Mouse (Mus musculus) testis, postnatal 10 days (tissue): ENCODE measurements at regions not wholly inside any gene's neighbourhood (a gene's known extent, or its start where the extent isn't known, plus 50 kb on each side); places are given as distances from the start of the nearest gene placed in this dataset.

Experiments used
- DNase-seq: peaks from one replicate; pipeline ENCODE4 v3.0.0; 2021; ENCODE audit warnings: low spot score

- DNase-seq, result no peak
These were observed 103.1 kb upstream of the Rybp start for GRCm38 (mm10) chr6:100390258-100390910.

DNA sequence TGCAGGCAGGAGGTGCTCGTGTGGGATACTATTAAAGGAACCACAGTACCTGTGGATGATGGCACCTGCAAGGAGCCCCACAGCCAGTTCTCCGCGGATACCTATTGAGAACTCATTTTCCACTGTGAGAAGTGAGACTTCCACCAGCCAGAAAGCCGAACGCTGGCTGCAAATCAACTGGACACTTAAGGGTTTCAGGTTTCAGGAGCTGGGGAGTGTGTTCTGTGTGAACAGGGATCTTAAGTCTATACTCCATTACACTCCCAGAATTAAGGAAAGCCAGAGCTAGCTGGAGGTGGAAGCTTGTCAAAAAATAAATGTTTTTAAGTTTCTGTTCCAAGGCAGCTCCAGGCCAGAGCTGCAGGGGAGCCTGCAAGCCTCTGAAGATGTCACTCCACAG is 99.8 kb upstream of the Rybp start:
- DNase-seq, result no peak

GRCm38 (mm10) chr6:100385640-100386039 is 98.4 kb upstream of the Rybp start:
- no peak for DNase-seq

- DNase-seq, result no peak
These were observed 93.8 kb upstream of the Rybp start for GRCm38 (mm10) chr6:100381046-100381445.

DNA sequence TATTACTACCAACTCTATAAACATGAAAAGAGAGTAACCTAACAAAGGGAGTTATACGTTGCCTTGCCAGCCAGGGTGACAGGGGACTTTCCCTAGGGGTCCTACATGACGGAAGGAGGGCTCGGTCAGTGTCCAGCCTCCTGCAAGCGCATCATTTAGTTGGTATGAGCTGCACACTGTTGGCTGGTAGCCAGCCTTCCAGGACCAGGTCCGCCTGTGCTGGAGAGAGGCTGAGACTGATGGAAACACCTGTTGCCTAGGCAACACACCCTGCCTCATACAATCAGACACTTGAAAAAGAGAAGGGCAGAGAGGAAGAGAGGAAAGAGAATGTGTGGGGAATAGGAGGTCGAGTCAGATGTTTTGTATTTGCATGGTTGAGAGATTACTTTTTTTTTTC is 93.3 kb upstream of the Rybp start:
- DNase-seq, result no peak

GRCm38 (mm10) chr6:100379792-100380191 is 92.5 kb upstream of the Rybp start:
- no peak for DNase-seq

DNA sequence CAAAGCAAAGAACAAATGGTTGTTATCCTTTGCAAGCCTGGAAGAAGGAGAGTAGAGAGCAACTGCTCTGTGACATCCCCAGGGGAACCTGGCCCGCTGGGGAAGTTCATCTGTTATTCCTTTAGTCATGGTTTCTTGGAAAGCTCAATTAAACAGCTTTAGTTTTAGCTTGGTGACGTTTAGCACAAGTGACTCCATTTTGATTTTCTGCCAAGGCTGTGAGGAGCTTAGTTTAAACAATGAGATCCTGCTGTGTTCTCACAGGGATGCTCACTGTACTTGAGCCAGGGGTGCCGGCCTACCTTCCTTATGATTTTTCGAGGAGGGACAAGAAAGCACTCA is 91.2 kb upstream of the Rybp start:
- DNase-seq, result no peak

- no peak for DNase-seq
These were observed 90.7 kb upstream of the Rybp start for GRCm38 (mm10) chr6:100377828-100378532.

- DNase-seq, result no peak
These were observed 89.4 kb upstream of the Rybp start for GRCm38 (mm10) chr6:100376656-100377055.

- no peak for DNase-seq
These were observed 83.5 kb upstream of the Rybp start for GRCm38 (mm10) chr6:100370828-100371227.

DNA sequence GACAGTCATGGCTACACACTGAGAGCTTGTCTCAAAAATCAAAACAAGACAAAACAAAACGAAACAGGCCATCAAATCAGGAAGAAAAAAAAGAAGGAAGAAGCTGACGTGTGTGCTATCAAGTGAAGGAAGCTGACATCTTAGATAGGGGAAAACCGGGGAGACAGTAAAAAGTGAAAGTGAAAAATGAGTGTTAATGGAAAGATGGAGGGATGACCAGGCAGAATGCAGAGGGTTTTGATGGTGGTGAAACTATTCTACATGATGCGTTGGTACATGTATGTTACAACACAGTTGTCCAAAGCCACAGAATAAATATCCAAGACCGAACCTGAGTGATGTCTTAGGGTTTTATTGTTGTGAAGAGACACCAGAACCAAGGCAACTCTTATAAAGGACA is 83.1 kb upstream of the Rybp start:
- no peak for DNase-seq

DNA sequence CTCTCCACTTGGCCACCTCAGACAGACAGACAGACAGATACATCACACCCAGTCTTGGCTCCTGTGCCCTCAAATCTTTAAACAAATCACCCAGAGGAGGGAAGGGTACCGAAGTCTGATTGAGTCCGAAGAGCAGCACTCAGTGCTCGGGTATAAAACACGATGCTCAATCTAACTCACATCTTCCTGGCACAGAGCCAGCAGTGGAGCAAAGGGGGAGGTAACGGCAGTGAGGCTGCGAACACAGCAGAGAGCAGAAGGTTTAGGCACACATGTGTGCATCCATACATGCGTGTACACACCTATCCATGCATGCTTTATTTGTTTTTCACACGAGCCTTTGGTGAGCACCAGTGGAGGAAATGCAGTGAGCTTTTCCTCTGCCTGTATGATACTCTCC is 78.9 kb upstream of the Rybp start:
- DNase-seq, result no peak

GRCm38 (mm10) chr6:100365791-100366190 is 78.5 kb upstream of the Rybp start:
- no peak for DNase-seq

DNA sequence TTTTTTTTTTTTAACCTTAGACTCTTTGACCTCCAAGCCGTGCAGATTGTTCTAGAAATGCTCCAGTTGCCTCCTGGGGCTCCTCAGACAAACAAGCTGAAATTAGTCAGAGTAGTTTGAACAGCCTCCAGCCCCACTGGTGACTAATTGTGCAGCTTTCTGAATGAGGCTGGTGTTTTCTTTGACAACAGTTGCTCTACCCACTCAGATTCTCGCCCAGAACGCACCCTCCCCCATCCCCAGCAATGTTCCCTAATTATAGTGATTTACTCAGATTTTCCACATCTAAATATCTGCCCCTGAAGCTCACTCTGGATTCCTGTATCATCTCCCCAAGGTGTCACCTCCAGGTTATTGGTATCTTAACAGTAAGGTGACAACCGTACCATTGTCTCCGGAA is 76.4 kb upstream of the Rybp start:
- no peak for DNase-seq

DNA sequence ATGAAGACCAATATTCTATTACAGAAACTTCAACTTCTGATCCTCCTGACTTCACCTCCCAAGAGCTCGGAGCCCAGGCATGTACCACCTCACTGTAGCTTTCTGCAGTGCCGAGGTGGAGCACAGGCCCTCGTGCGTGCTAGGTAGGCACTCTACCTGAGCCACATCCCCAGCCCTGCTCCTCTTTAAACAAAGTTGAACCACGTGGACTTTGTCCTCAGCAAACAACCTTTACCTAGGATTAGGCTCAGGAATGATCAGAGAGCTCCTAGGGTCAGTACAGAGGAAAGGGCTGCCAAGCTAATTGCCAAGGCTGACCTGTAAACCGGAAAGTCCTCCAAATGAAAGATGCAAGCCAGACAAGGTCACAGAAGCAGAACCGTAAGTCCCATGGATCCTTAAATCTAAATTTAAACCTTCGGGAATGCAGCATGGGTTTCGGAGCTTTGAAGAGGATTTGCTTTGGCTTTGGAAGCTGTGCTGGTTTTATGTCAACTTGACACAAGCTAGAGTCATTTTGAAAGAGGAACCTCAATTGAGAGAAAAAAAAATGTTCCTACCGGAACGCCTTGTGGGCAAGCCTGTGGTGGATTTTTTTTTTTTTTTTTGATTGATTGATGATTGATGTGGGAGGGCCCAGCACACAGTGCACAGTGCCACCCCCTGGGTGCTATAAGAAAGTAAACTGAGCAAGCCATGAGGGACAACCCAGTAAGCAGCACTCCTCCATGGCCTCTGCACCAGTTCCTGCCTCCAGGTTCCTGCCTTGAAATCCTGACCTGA is 69.5 kb upstream of the Rybp start:
- no peak for DNase-seq

DNA sequence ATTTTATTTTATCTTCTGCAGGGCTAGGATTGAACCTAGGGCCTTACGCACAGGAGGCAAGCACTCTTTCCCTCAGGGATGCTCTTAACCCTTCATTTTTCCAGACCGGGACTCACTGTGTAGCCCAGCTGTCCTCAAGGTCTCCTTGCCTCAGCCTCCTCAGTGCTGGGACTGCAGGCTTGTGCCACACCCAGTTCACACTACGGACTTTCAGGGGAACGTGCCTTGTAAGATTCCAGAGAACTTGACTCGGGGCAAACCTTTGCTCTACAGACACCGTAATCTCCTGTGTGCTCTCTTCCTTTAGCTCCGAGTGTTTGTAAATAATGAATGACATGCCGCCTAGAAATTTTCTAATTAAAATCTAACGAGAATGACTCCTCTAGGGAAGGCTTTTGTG is 68.6 kb upstream of the Rybp start:
- no peak for DNase-seq

GRCm38 (mm10) chr6:100347481-100347880 is 60.2 kb upstream of the Rybp start:
- no peak for DNase-seq

DNA sequence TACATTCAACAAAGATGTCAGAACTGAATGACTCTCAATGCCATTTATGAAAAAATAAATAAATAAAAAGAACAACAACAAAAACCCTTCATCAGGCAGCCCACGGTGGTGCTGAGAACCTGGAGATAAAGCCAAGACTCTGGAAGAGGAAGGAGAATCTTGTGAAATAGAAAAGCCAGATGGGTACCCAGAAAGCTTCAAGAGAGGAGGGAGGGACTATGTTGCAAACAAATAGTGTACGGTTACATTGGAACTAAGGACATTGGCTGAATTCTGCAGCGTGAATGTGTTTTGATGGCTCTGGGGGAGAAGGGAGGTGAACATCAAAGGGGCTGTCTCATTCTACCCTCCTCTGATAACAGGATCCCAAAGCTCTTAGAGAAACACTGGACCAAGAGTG is 57.8 kb upstream of the Rybp start:
- DNase-seq, result no peak

DNA sequence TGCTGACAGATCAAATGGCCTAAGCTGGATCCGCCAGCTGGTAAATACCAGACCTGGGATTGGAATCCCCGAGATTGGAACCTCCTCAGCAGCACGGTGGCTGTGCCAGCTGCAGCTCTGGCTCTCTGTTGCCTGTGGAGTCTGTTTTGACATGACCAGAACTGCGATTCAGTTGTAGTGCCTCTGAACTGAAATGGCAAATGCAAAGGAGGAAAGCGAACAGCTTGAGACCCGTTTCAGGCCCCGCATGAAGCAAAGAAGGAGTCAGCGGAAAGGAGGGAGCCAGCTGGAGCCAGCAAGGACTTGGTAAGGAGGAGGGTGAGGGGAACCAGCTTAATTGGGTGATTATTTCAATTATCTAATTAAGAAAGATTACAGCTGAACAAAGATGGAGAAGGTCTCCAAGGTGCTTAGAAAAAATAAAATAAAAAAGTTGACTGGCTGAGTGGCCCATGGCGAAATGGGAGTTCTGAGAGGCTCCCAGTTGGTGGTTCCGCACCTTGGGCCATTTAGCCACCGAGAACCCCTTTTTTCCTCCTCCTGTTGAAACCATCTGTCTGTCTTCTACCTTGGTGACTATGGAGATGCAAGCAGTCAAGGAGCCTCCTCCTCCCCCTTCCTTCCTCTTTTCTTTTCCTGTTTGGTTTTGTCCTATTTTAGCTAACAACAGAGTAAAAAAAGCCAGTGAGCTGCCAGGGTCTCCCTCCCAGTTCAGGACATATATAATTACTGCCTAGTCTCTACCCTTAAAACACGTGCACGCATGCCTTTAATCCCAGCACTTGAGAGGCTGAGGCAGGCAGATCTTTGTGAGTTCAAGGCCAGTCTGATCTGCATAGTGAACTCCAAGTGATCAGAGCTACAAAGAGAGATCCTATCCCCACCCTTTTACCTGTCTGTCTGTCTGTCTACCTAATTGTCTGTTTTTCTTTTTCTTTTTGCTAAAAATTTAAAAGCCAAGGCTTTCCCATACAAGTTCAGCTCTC is 54.3 kb upstream of the Rybp start:
- DNase-seq, result no peak

GRCm38 (mm10) chr6:100338291-100338690 is 51.0 kb upstream of the Rybp start:
- no peak for DNase-seq
